Mouse (Mus musculus) cerebellum, adult 9-10 months (tissue): ENCODE measurements around the gene Stoml1.

ENCODE experiments used
- DNase-seq: peaks from one replicate; pipeline ENCODE4 v3.0.0; 2022

Gene Stoml1

GRCm38 (mm10) chr9:58253033-58253804 is at the start of gene Stoml1:
TSS of gene Stoml1 (plus strand) at chr9:58253164.
- peak; percentile 92 for DNase-seq

- no peak for DNase-seq
Measured at GRCm38 (mm10) chr9:58203516-58204447, 49.2 kb upstream of the Stoml1 start, which contains the start of the genes Islr and Islr2. TSS of gene Islr (minus strand) at chr9:58204306. TSS of gene Islr2 (minus strand) at chr9:58204319.

DNA sequence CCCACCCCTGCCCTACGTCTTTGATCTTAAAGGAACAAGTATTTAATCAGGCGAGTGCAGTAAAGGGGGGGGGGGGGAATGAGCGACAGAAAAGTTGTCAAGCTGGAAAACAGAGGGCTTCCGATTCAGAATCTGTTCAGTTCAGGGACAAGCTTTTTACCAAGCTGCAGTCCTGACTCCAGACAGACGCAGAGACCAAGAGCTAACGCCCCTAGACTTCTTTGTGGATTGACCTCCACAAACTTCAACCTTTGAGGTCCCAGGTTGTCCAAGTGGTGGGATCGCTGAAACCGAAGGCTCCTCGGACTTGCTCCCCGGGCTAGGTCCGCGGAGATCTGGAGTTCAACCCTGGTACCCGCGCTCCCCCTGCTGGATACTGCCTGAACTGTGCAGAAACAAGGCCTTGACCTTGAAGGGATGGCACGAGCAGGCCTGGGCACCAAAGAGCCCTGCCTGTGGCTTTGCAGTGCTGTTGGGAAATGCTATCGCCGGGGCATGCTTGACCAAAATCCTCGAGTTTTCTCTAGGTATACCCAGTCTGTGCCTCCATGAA is 48.4 kb upstream of the Stoml1 start:
- DNase-seq = peak; percentile 89

GRCm38 (mm10) chr9:58206013-58206412 is 47.0 kb upstream of the Stoml1 start:
- no peak for DNase-seq

DNA sequence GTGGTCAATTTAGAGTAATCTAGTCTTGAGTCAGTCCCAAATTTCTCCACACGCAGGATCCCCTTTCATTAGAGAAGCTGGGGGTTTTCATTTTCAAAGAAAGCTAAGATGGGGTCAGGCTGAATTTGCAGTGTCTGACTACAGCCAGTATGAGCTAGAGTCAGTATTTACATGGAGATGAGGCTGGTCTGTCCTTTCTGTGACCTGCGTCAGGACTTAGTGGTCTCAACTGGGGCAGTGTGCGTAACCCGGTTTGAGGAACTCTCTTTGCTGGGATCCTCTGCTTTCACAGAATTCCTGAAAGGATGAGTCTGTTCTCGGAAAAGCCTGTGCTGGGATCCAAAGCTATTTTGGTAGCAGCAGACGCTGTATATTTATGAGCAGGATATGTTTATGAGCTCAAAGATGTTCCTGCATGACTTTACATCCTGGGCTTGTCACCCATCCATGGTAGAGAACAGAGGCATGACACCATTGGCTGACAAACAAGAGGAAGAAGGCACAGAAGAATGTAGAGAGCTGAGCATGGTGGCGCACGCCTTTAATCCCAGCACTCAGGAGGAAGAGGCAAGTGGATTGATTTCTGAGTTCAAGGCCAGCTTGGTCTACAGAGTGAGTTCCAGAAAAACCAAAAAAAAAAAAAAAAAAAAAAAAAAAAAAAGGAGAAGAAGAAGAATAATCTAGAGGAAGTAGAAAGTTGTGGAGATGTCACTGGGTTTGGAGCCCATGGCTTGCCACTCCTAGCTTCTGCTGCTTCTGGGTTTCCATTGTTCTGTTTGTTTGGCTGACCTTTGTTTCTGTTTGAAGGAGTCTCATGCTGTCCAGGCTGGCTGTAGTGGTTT is 43.3 kb upstream of the Stoml1 start:
- no peak for DNase-seq

GRCm38 (mm10) chr9:58210304-58210627 is 42.7 kb upstream of the Stoml1 start:
- DNase-seq = no peak

GRCm38 (mm10) chr9:58213377-58213776 is 39.6 kb upstream of the Stoml1 start:
- no peak for DNase-seq

DNA sequence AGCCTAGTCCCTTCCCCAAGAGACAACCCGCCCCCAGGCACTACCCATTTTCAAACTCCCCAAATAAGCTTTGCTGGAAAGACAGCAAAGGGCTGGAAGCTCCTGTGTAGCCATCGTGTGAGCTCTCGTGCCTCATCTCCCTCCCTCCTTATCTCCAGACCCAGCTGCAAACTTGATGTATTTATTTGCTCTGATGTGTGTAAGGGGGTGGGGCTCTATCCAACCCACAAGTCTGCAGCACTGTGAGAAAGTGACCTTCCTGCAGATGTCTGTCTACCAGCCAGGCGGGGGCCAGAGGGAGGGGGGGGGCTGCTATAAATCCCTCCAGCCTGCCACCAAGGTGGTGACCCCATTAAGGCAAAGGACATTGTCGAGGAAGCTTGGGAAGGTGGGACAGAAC is 39.1 kb upstream of the Stoml1 start:
- no peak for DNase-seq

DNA sequence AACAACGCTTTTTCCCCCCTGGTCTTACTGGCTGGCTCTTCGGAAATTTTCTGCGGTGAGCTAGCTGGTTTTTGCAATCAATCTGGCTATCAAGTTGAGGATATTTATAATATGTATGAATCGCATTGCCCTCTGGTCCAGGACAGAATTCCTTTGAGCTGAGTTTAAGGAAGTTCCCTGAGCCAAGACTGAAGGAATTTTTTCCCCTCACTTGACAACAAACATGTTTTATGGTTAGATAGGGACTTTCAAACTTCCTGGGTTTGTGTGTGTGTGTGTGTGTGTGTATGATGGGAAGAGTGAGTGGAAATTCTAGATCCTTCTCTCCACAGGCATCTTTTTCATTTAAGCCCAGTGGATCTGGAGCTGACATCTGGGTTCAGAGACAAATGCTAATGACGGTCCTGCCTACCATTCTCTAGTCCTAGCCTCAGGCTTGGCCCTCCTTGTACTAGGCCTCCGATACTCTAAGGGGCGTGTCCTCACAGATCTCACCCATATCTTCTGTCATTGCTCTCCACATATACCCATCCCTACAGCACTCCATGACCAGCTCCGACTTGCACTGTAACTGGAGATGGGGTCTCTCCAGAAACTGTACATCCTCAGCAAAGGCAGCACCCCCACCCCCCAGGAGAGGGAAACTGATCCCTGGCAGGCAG is 38.3 kb upstream of the Stoml1 start:
- no peak for DNase-seq

GRCm38 (mm10) chr9:58216402-58216801 is 36.6 kb upstream of the Stoml1 start:
- no peak for DNase-seq

DNA sequence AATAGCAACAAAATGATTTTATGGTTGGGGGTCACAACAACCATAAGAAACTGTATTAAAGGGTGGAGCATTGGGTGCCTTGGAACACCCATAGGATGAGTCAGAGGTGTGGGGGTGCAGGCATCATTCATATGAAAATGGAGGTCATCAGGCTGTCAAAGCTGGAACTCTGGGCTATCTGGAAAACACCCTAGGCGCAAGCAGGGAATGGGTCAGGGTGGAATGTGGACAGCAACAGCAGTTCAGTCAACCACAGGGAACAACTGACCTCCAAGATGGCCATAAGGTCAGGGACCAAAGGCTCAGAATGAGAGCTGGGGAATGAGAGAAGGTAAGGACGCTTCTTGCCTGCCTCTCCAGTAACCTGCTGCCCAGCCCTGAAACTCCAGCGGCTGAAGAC is 34.4 kb upstream of the Stoml1 start:
- DNase-seq = no peak

- DNase-seq = peak; percentile 28
Measured at GRCm38 (mm10) chr9:58220218-58220903, 32.6 kb upstream of the Stoml1 start.

DNA sequence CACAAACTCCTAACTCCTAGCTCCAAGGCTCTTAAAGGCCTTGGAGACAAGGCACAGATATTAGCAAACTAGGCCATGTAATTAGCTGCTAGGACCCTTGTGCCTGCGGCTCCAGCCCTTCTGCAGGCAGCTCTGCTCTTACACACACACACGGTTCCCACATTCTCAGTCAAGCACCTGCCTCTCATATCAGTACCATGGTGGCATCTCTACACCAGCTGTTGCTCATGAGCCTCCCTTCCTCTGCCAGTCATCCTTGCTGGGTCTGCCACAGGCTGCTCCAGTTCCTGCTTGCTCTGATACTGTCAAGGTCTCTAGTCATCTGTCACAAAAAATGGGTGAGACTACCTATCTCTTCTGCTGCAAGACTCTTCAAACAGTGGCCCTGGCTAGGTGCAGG is 28.6 kb upstream of the Stoml1 start:
- no peak for DNase-seq

DNA sequence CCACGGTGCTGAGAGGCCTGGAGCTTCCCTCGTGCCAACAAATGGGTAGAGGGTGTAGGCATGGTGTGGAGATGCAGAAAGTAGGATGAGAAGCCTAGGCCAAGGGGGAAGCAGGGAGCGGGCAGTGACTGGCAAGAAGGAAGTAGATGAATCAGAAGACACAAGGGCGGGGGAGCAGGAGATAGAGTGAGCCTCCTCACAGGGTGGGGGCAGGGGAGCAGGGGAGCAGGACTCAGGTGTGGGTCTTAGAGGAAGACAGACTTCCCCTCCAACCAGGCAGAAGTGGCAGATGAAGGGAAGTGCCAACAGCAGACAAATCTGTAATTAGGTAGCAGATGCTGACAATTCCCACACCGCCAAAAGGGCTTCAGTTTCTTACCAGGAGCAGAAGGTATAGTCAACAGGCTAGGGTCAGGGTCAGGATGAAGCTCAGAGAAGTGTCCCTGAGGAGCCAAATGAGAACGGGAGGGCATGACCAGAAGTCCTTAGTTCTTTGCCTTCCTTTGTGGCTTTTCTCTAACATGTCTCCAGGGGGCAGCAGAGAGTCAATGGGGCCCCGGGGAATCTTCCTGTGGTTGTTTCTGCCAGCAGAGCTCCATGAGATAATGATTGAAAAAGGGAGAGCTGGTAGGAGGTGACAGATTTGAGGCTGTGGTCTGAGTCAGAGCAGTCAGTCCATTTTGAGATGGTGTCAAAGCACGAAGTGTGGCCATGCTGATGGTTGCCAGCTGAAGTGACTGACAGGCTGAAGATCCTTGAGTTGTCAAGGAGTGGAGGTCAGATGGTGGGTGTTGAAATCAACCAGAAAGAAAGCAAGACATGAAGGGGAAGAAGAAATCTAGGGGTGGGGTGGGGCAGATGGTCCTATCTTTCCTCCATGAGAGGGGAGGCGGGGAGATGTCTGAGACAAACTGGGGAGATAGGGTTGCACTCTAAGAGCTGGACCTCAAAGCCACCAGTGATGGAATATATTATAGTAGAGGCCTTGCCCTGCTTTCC is 26.8 kb upstream of the Stoml1 start:
- no peak for DNase-seq

GRCm38 (mm10) chr9:58228777-58229466 is 24.0 kb upstream of the Stoml1 start:
- DNase-seq = no peak

DNA sequence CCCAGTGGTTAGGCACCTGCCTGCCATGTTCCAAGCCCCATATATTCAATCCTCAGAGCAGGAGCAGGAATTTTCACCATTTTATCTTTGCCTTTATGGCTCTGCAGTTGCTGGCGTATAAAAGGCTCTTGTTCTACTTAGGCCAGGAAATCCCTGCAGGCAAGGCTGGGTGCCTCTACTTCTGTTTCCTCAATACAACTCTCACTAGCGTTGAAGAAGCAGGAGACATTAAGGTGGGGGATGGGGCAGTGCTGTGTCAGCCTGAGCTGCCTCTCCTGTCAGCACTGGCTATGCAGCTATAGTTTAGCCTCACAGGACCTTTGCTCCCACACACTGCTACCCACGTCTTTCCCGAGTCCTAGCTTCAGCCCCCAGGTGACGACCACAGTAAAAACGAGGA is 21.2 kb upstream of the Stoml1 start:
- DNase-seq = no peak

DNA sequence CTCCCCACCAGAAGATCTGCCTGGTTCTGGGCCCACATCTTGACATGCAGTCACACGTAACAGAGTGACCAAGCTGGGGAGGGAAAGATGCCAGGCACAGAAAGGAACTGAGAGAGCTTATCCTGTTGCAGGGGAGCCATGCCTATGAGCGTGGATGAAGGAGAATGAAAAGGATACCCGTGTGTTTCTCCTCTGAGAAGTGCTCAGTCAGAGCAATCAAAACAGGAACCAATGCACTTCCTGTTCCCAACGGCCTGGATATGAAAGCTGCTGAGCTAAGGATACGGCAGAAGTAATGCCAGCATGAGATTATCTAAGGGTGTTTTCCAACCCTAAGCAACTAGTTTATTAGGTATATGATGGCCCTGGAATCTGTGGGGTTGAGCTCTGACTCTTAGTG is 20.6 kb upstream of the Stoml1 start:
- DNase-seq = no peak

DNA sequence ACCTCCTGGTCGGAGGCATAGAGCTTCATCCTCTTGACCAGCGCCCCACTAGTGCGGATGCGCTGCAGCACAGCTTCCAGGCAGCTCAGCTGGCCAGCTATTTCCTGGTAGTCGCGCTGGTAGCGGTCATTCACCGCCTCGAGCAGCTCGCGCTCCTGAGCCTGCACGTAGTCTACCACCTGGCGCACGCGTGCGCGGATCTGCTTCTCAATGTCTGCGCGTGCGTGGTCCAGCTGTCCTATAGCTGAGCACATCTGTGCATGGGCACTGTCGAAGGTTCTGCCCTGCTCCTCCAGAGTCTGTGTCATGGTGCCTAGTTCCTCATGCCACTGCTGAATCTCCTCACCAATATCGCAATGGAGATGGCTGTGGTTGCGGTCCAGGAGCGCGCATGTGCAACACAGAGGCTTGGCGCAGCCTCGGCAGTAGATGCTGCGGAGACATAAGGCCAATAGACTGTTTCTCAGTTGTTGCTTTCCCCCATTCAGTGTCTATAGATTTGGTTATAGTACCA is 18.4 kb upstream of the Stoml1 start:
- DNase-seq = no peak

- DNase-seq = no peak
Measured at GRCm38 (mm10) chr9:58241780-58242485, 11.0 kb upstream of the Stoml1 start.
